Mouse (Mus musculus) heart, postnatal 0 days (tissue): Measurements from ENCODE around the gene Fabp6. TPM values are rescaled to one million over a fixed set of nuclear protein-coding genes. Genes with fewer than 3 reads are reported as not detected.

ENCODE experiments used
- ATAC-seq: fragments of 200-750 bp; cut with Nextera tagmentation; 2 replicates; pipeline ENCODE4 v1.8.0; 2017; ENCODE audit warnings: low read depth, moderate number of reproducible peaks, moderate library complexity; ENCODE audit not compliant: insufficient read depth
- DNase-seq: peaks from one replicate; pipeline ENCODE4 v3.0.0-alpha.2; 2016; ENCODE audit warnings: low spot score
- H3K27ac ChIP-seq: fragments of 300-500 bp; sonication (generic); 2 replicates; pipeline ENCODE4 v1.5.1; 2014; ENCODE audit warnings: low read depth, mild to moderate bottlenecking
- H3K27me3 ChIP-seq: fragments of 300-500 bp; sonication (generic); 2 replicates; pipeline ENCODE4 v1.6.1; 2014; ENCODE audit warnings: low read length, mixed read lengths; ENCODE audit not compliant: control insufficient read depth, insufficient read depth
- H3K36me3 ChIP-seq: fragments of 300-500 bp; sonication (generic); replicated peaks from 2 replicates; pipeline ENCODE4 v1.6.1; 2014; ENCODE audit warnings: low read length, mixed read lengths; ENCODE audit not compliant: control insufficient read depth, insufficient read depth
- H3K4me1 ChIP-seq: fragments of 300-500 bp; sonication (generic); 2 replicates; pipeline ENCODE4 v1.6.1; 2014; ENCODE audit warnings: antibody characterized with exemption; ENCODE audit not compliant: control insufficient read depth, insufficient read depth
- H3K4me2 ChIP-seq: fragments of 300-500 bp; sonication (generic); 2 replicates; pipeline ENCODE4 v1.6.1; 2014; ENCODE audit warnings: low read depth, mild to moderate bottlenecking, low read length, moderate library complexity
- H3K4me3 ChIP-seq: fragments of 300-500 bp; sonication (generic); 2 replicates; pipeline ENCODE4 v1.5.1; 2014; ENCODE audit warnings: low read depth, low read length
- H3K9ac ChIP-seq: fragments of 300-500 bp; sonication (generic); replicated peaks from 2 replicates; pipeline ENCODE4 v1.6.1; 2014; ENCODE audit warnings: low read depth, low read length, mixed read lengths
- H3K9me3 ChIP-seq: fragments of 300-500 bp; sonication (generic); replicated peaks from 2 replicates; pipeline ENCODE4 v1.6.1; 2016; ENCODE audit warnings: low read length; ENCODE audit not compliant: control insufficient read depth
- CTCF ChIP-seq: IDR thresholded peaks from 2 replicates; pipeline ENCODE4 v1.5.1; 2016; ENCODE audit warnings: antibody characterized with exemption, control low read depth, low read depth
- EP300 ChIP-seq: IDR thresholded peaks from 2 replicates; pipeline ENCODE4 v1.6.1; 2016; ENCODE audit warnings: antibody characterized with exemption, low read depth
- WGBS: fragments of 180-500 bp; shearing (Covaris S2); extraction: QIAGEN DNeasy Blood & Tissue Kit; methylation state at CpG from one replicate; pipeline ENCODE4 v1.1.7; 2014; 5-methylcytosine and 5-hydroxymethylcytosine counted together
- polyA plus RNA-seq: library from polyadenylated mRNA; unstranded; fragments of >200 nt; fragmentation: Nextera tagmentation; extraction: Ambion mirVana; gene quantifications from 2 replicates; pipeline ENCODE4 v1.2.1, GENCODE M21; 2015
- total RNA-seq: library from RNA; depleted of rRNA; stranded (reverse); fragments of >200 nt; gene quantifications from 2 replicates; pipeline ENCODE4 v1.2.3, GENCODE M21; 2014; ENCODE audit warnings: low replicate concordance

The Fabp6 gene
- total and polyA plus RNA-seq, 2 experiments from 2014 or later: not detected

DNA sequence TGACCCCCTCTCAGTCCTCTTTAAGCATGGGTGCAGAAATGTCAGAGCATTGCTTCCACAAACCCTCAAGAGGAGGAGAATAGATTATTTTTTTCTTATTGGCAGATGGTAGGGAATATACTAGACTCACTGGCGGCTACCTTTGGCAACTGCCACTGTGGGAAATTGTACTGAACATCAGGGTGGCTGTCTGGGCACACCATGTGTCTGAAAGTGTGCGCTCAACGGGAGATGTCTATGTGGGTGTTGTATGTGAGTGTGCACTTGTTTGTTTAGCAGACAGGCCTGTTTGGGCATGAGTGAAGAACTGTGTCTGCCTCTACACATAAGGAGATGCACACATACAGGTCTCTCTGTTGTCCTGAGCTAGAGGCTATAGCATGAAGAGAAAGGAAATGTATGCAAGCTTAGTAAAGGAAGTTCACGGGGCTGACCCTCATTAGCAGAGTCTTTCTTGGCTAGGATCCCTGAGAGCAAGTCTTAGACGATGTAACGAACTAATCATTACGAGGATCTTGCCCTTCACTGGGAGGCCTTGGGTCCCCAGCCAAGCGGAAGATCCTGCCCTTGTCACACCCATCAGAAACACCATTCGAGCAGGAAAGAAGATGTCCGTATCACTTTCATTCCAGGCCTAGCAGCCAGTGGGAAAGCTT is 8.8 kb upstream of the Fabp6 start:
- no peaks in the 10 kb centered on the region for H3K27me3 ChIP-seq
- peaks cover 5% of the 10 kb centered on the region; the same call in 1 of the 2 replicates for H3K4me1 ChIP-seq
- no peak for TF ChIP-seq EP300
- TF ChIP-seq CTCF: no peak
- no peaks in the 10 kb centered on the region for H3K36me3 ChIP-seq
- DNase-seq (no peak), ATAC-seq (no peak)
- no peak overlapping the region for H3K4me2 ChIP-seq
- no peak overlapping the region for H3K9ac ChIP-seq
- 71% methylated on average over 10 of the region's 10 CpGs for WGBS
- H3K9me3 ChIP-seq: no peaks in the 10 kb centered on the region
- H3K4me3 ChIP-seq: no peak overlapping the region
- no peak overlapping the region for H3K27ac ChIP-seq

DNA sequence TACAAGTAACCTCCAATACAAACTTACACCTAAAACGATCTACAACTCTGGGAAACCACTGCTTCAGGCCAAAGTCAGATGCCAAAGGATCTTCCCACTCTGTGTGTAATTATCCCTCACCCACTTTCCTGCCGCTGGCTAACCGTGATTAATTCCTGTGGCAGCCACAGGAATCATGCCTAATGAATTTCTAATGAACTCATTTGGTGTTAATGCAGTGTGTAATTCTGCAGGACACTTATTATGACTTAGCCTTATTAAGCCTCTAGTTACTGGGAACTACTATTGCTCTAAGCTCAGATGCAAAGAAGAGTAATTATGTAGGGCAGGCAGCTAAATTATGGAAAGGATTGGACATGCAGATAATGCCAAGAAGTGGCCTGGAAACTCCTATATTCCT is 7.1 kb upstream of the Fabp6 start:
- Histone ChIP-seq H3K4me3 (no peak overlapping the region), H3K27me3 (no peaks in the 10 kb centered on the region), H3K4me1 (peaks cover 5% of the 10 kb centered on the region; the same call in 1 of the 2 replicates), H3K9me3 (no peaks in the 10 kb centered on the region), H3K9ac (no peak overlapping the region), H3K27ac (no peak overlapping the region), H3K36me3 (no peaks in the 10 kb centered on the region), H3K4me2 (no peak overlapping the region)
- no peak for TF ChIP-seq CTCF
- no peak for DNase-seq
- WGBS: 83% methylated on average over 3 of the region's 3 CpGs
- ATAC-seq: no peak

DNA sequence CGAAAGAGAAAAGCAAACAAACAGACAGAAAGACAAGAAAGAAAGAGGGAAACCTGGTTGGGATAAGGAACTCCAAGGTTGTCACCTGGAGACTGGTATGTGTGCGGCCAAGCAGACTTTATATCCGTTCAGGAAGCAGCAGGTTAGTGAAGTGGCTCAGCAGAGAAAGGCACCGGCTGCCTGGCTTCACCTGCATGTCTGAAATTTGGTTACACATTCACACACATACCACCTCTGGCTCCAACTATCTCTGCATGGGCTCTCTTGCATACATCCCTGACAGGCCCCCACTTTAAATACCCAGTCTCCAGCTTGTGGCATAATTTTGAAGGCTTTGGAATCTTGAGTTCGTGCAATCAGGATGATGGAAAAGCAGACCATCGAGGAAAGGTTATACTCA is 4.5 kb upstream of the Fabp6 start:
- no peak for ATAC-seq
- WGBS: 84% methylated on average over 6 of the region's 6 CpGs
- no peaks in the 10 kb centered on the region for H3K4me1 ChIP-seq

DNA sequence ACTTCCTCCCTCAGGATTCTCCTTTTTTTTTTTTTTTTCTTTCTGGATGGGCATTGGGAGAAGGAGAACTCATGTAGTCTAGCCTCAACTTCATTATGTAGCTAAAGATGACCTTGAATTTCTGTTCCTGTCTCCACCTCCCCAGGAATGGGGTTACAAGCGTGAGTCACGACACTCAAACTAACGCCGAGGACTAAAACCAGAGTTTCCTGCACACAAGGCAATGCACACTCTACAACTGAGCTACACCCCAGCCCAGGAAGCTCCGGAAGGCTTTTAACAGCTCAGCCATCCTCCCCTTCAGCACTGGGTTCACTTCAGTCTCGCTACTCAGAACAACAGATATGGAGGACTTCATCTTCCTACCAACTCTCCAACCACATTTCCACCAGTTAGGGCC is 3.6 kb upstream of the Fabp6 start:
- WGBS: 79% methylated on average over 6 of the region's 6 CpGs
- Histone ChIP-seq H3K4me2 (no peak overlapping the region), H3K27me3 (no peaks in the 10 kb centered on the region), H3K4me3 (no peak overlapping the region), H3K36me3 (no peaks in the 10 kb centered on the region), H3K27ac (no peak overlapping the region), H3K4me1 (no peaks in the 10 kb centered on the region), H3K9me3 (no peaks in the 10 kb centered on the region), H3K9ac (no peak overlapping the region)
- TF ChIP-seq EP300 (no peak), CTCF (no peak)
- ATAC-seq (no peak), DNase-seq (no peak)

More for the DNA sequence above, 4.5 kb upstream of the Fabp6 start:
- no peak overlapping the region for H3K9ac ChIP-seq
- DNase-seq: no peak
- TF ChIP-seq CTCF (no peak), EP300 (no peak)
- H3K9me3 ChIP-seq: no peaks in the 10 kb centered on the region
- no peak overlapping the region for H3K4me3 ChIP-seq
- no peak overlapping the region for H3K27ac ChIP-seq
- H3K4me2 ChIP-seq: no peak overlapping the region
- no peaks in the 10 kb centered on the region for H3K27me3 ChIP-seq
- H3K36me3 ChIP-seq: no peaks in the 10 kb centered on the region

DNA sequence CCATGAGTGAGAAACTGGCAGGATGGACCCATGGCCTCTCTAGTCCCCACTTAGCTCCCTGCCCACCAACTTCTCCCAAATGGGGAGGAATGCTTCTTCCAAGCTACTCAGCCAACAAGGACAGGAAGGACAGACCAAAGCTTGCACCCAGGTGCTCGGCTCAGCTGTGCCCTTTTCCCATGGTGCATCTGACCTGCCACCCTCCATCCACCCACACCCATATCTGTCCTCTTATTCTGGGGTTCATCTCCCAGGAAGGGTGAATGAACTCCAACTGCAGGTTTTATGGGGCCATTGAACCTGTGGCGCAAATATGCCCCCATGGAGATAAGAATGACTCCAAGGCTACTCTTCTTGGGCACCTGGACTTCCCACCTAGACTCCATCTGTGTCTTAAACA is 2.9 kb upstream of the Fabp6 start:
- Histone ChIP-seq H3K9ac (no peak overlapping the region), H3K36me3 (no peaks in the 10 kb centered on the region), H3K4me2 (no peak overlapping the region), H3K9me3 (no peaks in the 10 kb centered on the region), H3K27me3 (no peaks in the 10 kb centered on the region), H3K4me1 (no peaks in the 10 kb centered on the region), H3K4me3 (no peak overlapping the region), H3K27ac (no peak overlapping the region)
- 87% methylated on average over 2 of the region's 2 CpGs for WGBS
- ATAC-seq (no peak), DNase-seq (no peak)
- TF ChIP-seq CTCF: no peak
- no peak for TF ChIP-seq EP300

DNA sequence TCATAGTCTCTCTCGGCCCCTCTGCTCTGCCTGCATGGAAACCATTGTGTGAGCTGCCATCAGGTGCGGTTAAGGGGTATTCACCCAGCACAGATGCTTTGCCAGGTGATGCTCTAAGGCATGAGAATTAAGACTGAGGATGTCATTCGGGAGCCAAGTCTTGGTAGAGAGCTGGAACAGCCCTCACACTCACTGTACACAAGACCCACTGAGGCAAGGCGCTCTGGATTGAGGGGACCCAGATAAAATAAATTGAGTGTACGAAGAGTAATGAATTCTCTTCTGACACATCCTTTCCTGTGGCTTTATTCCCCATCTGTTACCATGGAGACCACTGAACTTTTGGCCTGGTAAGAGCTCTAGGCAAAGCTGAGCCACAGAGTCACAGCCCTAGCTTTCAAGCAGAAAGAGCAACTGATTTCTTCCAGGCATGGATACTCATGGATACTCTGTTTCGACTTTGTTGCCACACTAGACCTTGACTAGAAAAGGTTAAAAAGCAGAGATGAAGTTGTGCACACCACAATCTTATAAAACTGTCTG is 11.7 kb downstream of the Fabp6 start:
- no peaks in the 10 kb centered on the region for H3K27me3 ChIP-seq
- H3K4me3 ChIP-seq: no peak overlapping the region
- H3K9ac ChIP-seq: no peak overlapping the region
- no peak overlapping the region for H3K27ac ChIP-seq
- ATAC-seq (no peak), DNase-seq (no peak)
- H3K36me3 ChIP-seq: peaks cover 32% of the 10 kb centered on the region
- no peak overlapping the region for H3K4me2 ChIP-seq
- no peaks in the 10 kb centered on the region for H3K4me1 ChIP-seq
- WGBS: 77% methylated on average over 6 of the region's 6 CpGs
- no peaks in the 10 kb centered on the region for H3K9me3 ChIP-seq
- TF ChIP-seq CTCF (no peak), EP300 (no peak)
